12 mouse cellular contexts compared by ENCODE assay signal in the genomic region with DNA sequence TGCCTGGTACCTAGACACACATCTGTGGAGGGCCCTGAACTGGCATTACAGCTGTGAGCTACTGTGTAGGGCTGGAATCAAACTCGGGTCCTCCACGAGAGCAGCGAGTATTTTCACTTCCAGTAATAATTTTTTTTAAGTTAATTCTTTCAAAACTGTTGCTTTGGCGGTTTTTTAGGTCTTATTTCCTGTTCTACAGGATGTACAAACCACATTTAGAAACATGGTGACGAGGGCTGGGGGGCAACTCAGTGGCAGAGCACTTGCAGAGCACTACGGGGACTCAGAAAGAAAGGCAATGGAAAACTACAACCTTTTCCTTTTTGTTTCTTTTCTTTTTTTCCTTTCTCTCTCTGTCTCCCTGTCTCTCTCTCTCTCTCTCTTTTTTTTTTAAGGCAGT. TPM values are rescaled to one million over a fixed set of nuclear protein-coding genes. Genes with fewer than 3 reads are reported as not detected.
A peak's percentile ranks its signal among the peaks of the same experiment; 100 is the strongest.
DNase-seq lines count a peak whose midpoint lies in the region; ATAC-seq and TF ChIP-seq lines count a peak whose summit lies in the region.
"Had no signal": no experiment of that assay in that cellular context is flagged by ENCODE, and none has a peak within 500 bp of the region (broad histone marks: within the 10 kb centered on the region; RNA-seq: fewer than 3 reads in every experiment).

No protein-coding gene starts in this region.

- no peak overlapping the region for H3K9ac ChIP-seq in liver, adult 2 months (ENCODE audit: low read depth, low read length)
- H3K9ac ChIP-seq: lung, embryonic 15.5 days had no signal

- no peak for TF ChIP-seq CTCF in liver, adult 2 months (IDR thresholded peaks at IDR 0.05; ENCODE audit: low read depth, low read length)
- TF ChIP-seq CTCF in bone marrow, adult 2 months (IDR thresholded peaks at IDR 0.05; ENCODE audit: control insufficient read depth, insufficient read depth, low read length), result no peak

- H3K36me3 ChIP-seq in liver, adult 2 months (ENCODE audit: control insufficient read depth, insufficient read depth, low read length), result no peaks in the 10 kb centered on the region
- H3K36me3 ChIP-seq in macrophage (ENCODE audit: inconsistent target), result no peaks in the 10 kb centered on the region
- H3K36me3 ChIP-seq: lung, embryonic 15.5 days had no signal

- WGBS in liver, adult 2 months, result 70% methylated on average over 6 of the region's 6 CpGs
- WGBS in bone marrow, adult 2 months, result 5% methylated on average over 6 of the region's 6 CpGs
- 1% methylated on average over 6 of the region's 6 CpGs for WGBS in macrophage (ENCODE audit: missing documents)

- no peak for TF ChIP-seq POLR2A in liver, adult 2 months (IDR thresholded peaks at IDR 0.05; ENCODE audit: extremely low read depth, insufficient read depth, low read length)
- no peak for TF ChIP-seq POLR2A in bone marrow, adult 2 months (IDR thresholded peaks at IDR 0.05; ENCODE audit: borderline replicate concordance, control insufficient read depth, low read depth, low read length)

- ATAC-seq in megakaryocyte-erythroid progenitor cell, adult 5-6 weeks (replicated peaks; ENCODE audit: low FRiP score, low TSS enrichment, poor library complexity, severe bottlenecking), result no peak

- no peak overlapping the region for H3K4me3 ChIP-seq in liver, adult 2 months (ENCODE audit: insufficient read depth, low read depth, low read length)
- no peak overlapping the region for H3K4me3 ChIP-seq in bone marrow, adult 2 months (replicated peaks; ENCODE audit: control insufficient read depth, low read depth, low read length)
- no peak overlapping the region for H3K4me3 ChIP-seq in macrophage (ENCODE audit: inconsistent target)
- H3K4me3 ChIP-seq: lung, embryonic 15.5 days; myocyte had no signal

- peak overlapping the region; percentile 41; the same call in 1 of the 2 replicates for H3K27ac ChIP-seq in liver, adult 2 months (replicated peaks; ENCODE audit: insufficient read depth, low read depth, low read length)
- H3K27ac ChIP-seq in bone marrow, adult 2 months (ENCODE audit: control insufficient read depth, insufficient read depth, low read depth, low read length, poor library complexity), result peak overlapping the region; percentile 81; the same call in 1 of the 2 replicates
- peak overlapping the region; percentile 67 for H3K27ac ChIP-seq in macrophage
- H3K27ac ChIP-seq: lung, embryonic 15.5 days had no signal

- peaks cover 32% of the 10 kb centered on the region for H3K4me1 ChIP-seq in liver, adult 2 months (ENCODE audit: control insufficient read depth, insufficient read depth, low read length)
- peaks cover 14% of the 10 kb centered on the region for H3K4me1 ChIP-seq in bone marrow, adult 2 months (ENCODE audit: control insufficient read depth, insufficient read depth, low read length)

- peaks cover 74% of the 10 kb centered on the region for H3K79me2 ChIP-seq in liver, adult 2 months (ENCODE audit: control insufficient read depth, insufficient read depth, low read length)
- peaks cover 98% of the 10 kb centered on the region for H3K79me2 ChIP-seq in macrophage (ENCODE audit: inconsistent target)

- no peaks in the 10 kb centered on the region for H3K27me3 ChIP-seq in liver, adult 2 months (ENCODE audit: control insufficient read depth, insufficient read depth, low read length)
- H3K27me3 ChIP-seq: lung, embryonic 15.5 days had no signal

- DNase-seq in liver, adult 2 months (ENCODE audit: extremely low read depth, low read depth, low spot score), result no peak
- DNase-seq in liver, result no peak
- DNase-seq in thymus, postnatal 25 days, result peak; percentile 75
- DNase-seq in right cerebral cortex, postnatal 14 days, result no peak
- no peak for DNase-seq in urinary bladder, adult 18-20 months (ENCODE audit: low spot score in 2 of 2)
- DNase-seq: kidney, adult 2 months; right cerebral cortex, adult 18-20 months had no signal

RNA-seq across cellular contexts. Expression of gene Ankrd11, which starts 7.9 kb away (rescaled TPM):
- total RNA-seq in liver, adult 2 months (2014; rRNA removed), result 22.1 and 28.0 TPM in 2 replicates
- polyA plus RNA-seq in liver, adult 2 months (2012; rRNA removed), result 22.7 and 28.3 TPM in 2 replicates
- 38.1 and 78.7 TPM in 2 replicates for polyA plus RNA-seq in bone marrow, adult 2 months (2011; ENCODE audit: insufficient read depth, insufficient read length, low replicate concordance, missing spikeins)
- total RNA-seq in macrophage (2018; cell fraction: chromatin; rRNA removed), result 100 to 1,000 TPM; 272 to 441 (median 315) TPM
- 10 to 100 TPM; 21.2 to 47.5 (median 32.8) TPM for total RNA-seq in macrophage (2018; cell fraction: cytosol; rRNA removed)
- 100 to 1,000 TPM; 138 to 277 (median 182) TPM for total RNA-seq in macrophage (2018; cell fraction: nucleus; rRNA removed)
- 32.7 to 46.6 TPM (median 36.7 TPM) in 3 replicates for polyA plus RNA-seq in macrophage (2018)
- 97.9 and 99.4 TPM in 2 replicates for total RNA-seq in megakaryocyte-erythroid progenitor cell, adult 5-6 weeks (2014; fragmentation: Nextera tagmentation)
- total RNA-seq in megakaryocyte-erythroid progenitor cell, adult 5-6 weeks (2017), result 57.1 and 57.3 TPM in 2 replicates

RNA-seq across cellular contexts. Expression of gene Spg7, which starts 28.6 kb away (rescaled TPM):
- 27.4 and 29.5 TPM in 2 replicates for total RNA-seq in liver, adult 2 months (2014; rRNA removed)
- 62.4 and 81.4 TPM in 2 replicates for polyA plus RNA-seq in liver, adult 2 months (2012; rRNA removed)
- 66.1 and 74.6 TPM in 2 replicates for polyA plus RNA-seq in bone marrow, adult 2 months (2011; ENCODE audit: insufficient read depth, insufficient read length, low replicate concordance, missing spikeins)
- 10 to 100 TPM; 19.5 to 65.7 (median 40.9) TPM for total RNA-seq in macrophage (2018; cell fraction: chromatin; rRNA removed)
- 10 to 100 TPM; 21.8 to 31.2 (median 26.5) TPM for total RNA-seq in macrophage (2018; cell fraction: cytosol; rRNA removed)
- 10 to 100 TPM; 19.3 to 56.6 (median 35.7) TPM for total RNA-seq in macrophage (2018; cell fraction: nucleus; rRNA removed)
- polyA plus RNA-seq in macrophage (2018), result 28.2 to 39.2 TPM (median 32.3 TPM) in 3 replicates
- total RNA-seq in megakaryocyte-erythroid progenitor cell, adult 5-6 weeks (2014; fragmentation: Nextera tagmentation), result 89.0 and 94.3 TPM in 2 replicates
- 60.1 and 68.2 TPM in 2 replicates for total RNA-seq in megakaryocyte-erythroid progenitor cell, adult 5-6 weeks (2017)
